Mouse (Mus musculus) ES-Bruce4 (cell line): ENCODE data around the gene Mrps27.

Source experiments
- EP300 ChIP-seq: IDR thresholded peaks from 2 replicates; pipeline ENCODE4 v1.6.1; 2011; ENCODE audit warnings: low read depth, low read length; ENCODE audit not compliant: insufficient read depth
- POLR2A ChIP-seq: IDR thresholded peaks from one replicate; pipeline ENCODE4 v1.8.1; 2011; ENCODE audit warnings: low read length; ENCODE audit not compliant: insufficient read depth

- TF ChIP-seq POLR2A: no peak
- TF ChIP-seq EP300: no peak
Measured at GRCm38 (mm10) chr13:99377055-99377454, 32.5 kb downstream of the Mrps27 start.
